Mouse (Mus musculus) brain, embryonic 14.5 days (tissue): ENCODE results near the gene Pfn3.

Experiments
- CTCF ChIP-seq: fragments of 200-500 bp; IDR thresholded peaks from 2 replicates; pipeline ENCODE4 v1.5.1; 2012; ENCODE audit warnings: inconsistent platforms, mild to moderate bottlenecking, moderate library complexity, borderline replicate concordance; ENCODE audit not compliant: insufficient read depth, insufficient read length; ENCODE audit errors: extremely low read depth
- POLR2A ChIP-seq: fragments of 200-500 bp; IDR thresholded peaks from 2 replicates; pipeline ENCODE4 v1.6.1; 2012; ENCODE audit warnings: mild to moderate bottlenecking, inconsistent platforms, borderline replicate concordance; ENCODE audit not compliant: poor library complexity, insufficient read depth, insufficient read length, severe bottlenecking; ENCODE audit errors: extremely low read depth

GRCm38 (mm10) chr13:55420018-55420932, 5.2 kb upstream of the Pfn3 start:
- no peak for TF ChIP-seq POLR2A
- no peak for TF ChIP-seq CTCF
